Mouse (Mus musculus): ENCODE measurements around the gene Olfr827.

DNA sequence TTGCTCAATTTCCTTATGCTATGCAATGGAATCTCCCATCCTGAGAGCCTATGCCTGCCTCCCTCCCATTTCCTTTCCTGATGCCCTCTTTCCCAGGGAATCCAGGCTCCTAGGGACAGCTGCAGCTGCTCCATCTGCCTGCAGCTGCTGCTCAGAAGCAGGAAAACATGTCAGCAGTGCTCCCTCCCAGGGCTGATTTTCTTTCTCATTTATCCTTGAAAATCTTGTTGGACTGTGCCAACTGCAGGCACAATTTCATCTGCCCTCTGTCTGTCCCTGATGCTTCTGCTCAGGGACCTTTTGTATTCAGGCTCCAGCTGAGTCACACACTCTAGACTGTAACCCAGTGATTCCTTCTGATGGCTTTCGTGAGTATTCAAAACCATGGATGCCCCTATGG is 45.3 kb upstream of the Olfr827 start:
- TF ChIP-seq POLR2A (IDR thresholded peaks at IDR 0.05; ENCODE audit: borderline replicate concordance, insufficient read depth, low read length) (no peak), CTCF (IDR thresholded peaks at IDR 0.05; ENCODE audit: borderline replicate concordance, insufficient read depth, low read depth, low read length) (no peak)
